Mouse (Mus musculus) liver, adult 2 months (tissue): ENCODE results near the gene Clec10a.

Source experiments
- CTCF ChIP-seq: fragments of 200-500 bp; IDR thresholded peaks from 2 replicates; pipeline ENCODE4 v1.5.1; 2011; ENCODE audit warnings: low read depth, low read length, control low read depth
- POLR2A ChIP-seq: fragments of 200-500 bp; IDR thresholded peaks from 2 replicates; pipeline ENCODE4 v1.6.1; 2011; ENCODE audit warnings: low read length, control low read depth; ENCODE audit not compliant: insufficient read depth; ENCODE audit errors: extremely low read depth

GRCm38 (mm10) chr11:70211972-70212371 lies 56.0 kb downstream of the Clec10a start:
- no peak for TF ChIP-seq CTCF
- no peak for TF ChIP-seq POLR2A
